Comparison of ENCODE assay signal across 10 mouse cellular contexts in genomic region chr7:109129442-109129841, GRCm38 (mm10). TPM values are rescaled to one million over a fixed set of nuclear protein-coding genes. Genes with fewer than 3 reads are reported as not detected.
DNase-seq lines count a peak whose midpoint lies in the region; ATAC-seq and TF ChIP-seq lines count a peak whose summit lies in the region.
"Had no signal": no experiment of that assay in that cellular context is flagged by ENCODE, and none has a peak within 500 bp of the region (broad histone marks: within the 10 kb centered on the region; RNA-seq: fewer than 3 reads in every experiment).

No protein-coding gene starts in this region.

- no peak overlapping the region for H3K4me2 ChIP-seq in midbrain, embryonic 11.5 days
- no peak overlapping the region for H3K4me2 ChIP-seq in midbrain, postnatal 0 days (ENCODE audit: low read depth, low read length, poor library complexity, severe bottlenecking)
- H3K4me2 ChIP-seq in myocyte (ENCODE audit: low read depth), result no peak overlapping the region
- H3K4me2 ChIP-seq in midbrain, embryonic 16.5 days (ENCODE audit: low read length), result no peak overlapping the region

- intact Hi-C loops in heart, postnatal 25 days (cut with DNase I), result no loop called here
- intact Hi-C loops in gastrocnemius, postnatal 36 days (cut with DNase I), result no loop called here

- TF ChIP-seq POLR2A in myocyte (IDR thresholded peaks at IDR 0.05; ENCODE audit: insufficient read length, low read depth), result no peak

- H3K79me2 ChIP-seq in myocyte (ENCODE audit: control insufficient read depth, insufficient read depth), result no peaks in the 10 kb centered on the region

- H3K36me3 ChIP-seq in midbrain, embryonic 11.5 days (ENCODE audit: control insufficient read depth, insufficient read depth, low read length), result no peaks in the 10 kb centered on the region
- H3K36me3 ChIP-seq in midbrain, postnatal 0 days (ENCODE audit: insufficient read depth, low read length), result no peaks in the 10 kb centered on the region
- no peaks in the 10 kb centered on the region for H3K36me3 ChIP-seq in myocyte (ENCODE audit: control insufficient read depth, insufficient read depth)
- H3K36me3 ChIP-seq in midbrain, embryonic 16.5 days (ENCODE audit: control insufficient read depth, insufficient read depth, low read length), result no peaks in the 10 kb centered on the region

- H3K9me3 ChIP-seq in midbrain, embryonic 11.5 days (ENCODE audit: control insufficient read depth, low read length), result no peaks in the 10 kb centered on the region
- H3K9me3 ChIP-seq in midbrain, postnatal 0 days (ENCODE audit: low read length), result no peaks in the 10 kb centered on the region
- no peaks in the 10 kb centered on the region for H3K9me3 ChIP-seq in midbrain, embryonic 16.5 days (replicated peaks; ENCODE audit: control insufficient read depth, low read length, poor library complexity, severe bottlenecking)

- H3K27ac ChIP-seq in midbrain, embryonic 11.5 days (ENCODE audit: low read depth, low read length), result no peak overlapping the region
- no peak overlapping the region for H3K27ac ChIP-seq in midbrain, postnatal 0 days (ENCODE audit: low read depth, low read length)
- H3K27ac ChIP-seq in midbrain, embryonic 16.5 days (ENCODE audit: low read length), result no peak overlapping the region
- H3K27ac ChIP-seq: liver, embryonic 14.5 days had no signal

- no peak overlapping the region for H3K4me3 ChIP-seq in midbrain, embryonic 11.5 days (ENCODE audit: low read depth, low read length)
- no peak overlapping the region for H3K4me3 ChIP-seq in midbrain, postnatal 0 days (ENCODE audit: low read depth, low read length)
- H3K4me3 ChIP-seq in myocyte, result no peak overlapping the region
- H3K4me3 ChIP-seq in midbrain, embryonic 16.5 days (ENCODE audit: low read depth, low read length), result no peak overlapping the region

- ATAC-seq in midbrain, embryonic 11.5 days (ENCODE audit: low FRiP score), result no peak
- no peak for ATAC-seq in midbrain, postnatal 0 days (ENCODE audit: low FRiP score)
- no peak for ATAC-seq in midbrain, embryonic 16.5 days

- no peak overlapping the region for H3ac ChIP-seq in myocyte (ENCODE audit: control insufficient read depth, insufficient read length)

- H3K4me1 ChIP-seq in midbrain, embryonic 11.5 days (ENCODE audit: control insufficient read depth, insufficient read depth, low read length), result no peaks in the 10 kb centered on the region
- H3K4me1 ChIP-seq in midbrain, postnatal 0 days (ENCODE audit: insufficient read depth, low read length), result no peaks in the 10 kb centered on the region
- no peaks in the 10 kb centered on the region for H3K4me1 ChIP-seq in midbrain, embryonic 16.5 days (ENCODE audit: control insufficient read depth, insufficient read depth, low read length)

- DNase-seq in heart, adult 11 months, result peak; percentile 49
- DNase-seq in heart, postnatal 25 days (ENCODE audit: low spot score), result no peak
- peak; percentile 76 for DNase-seq in midbrain, embryonic 11.5 days (ENCODE audit: low spot score, missing footprints)
- no peak for DNase-seq in midbrain, postnatal 0 days (ENCODE audit: low spot score)
- peak; percentile 67 for DNase-seq in embryo, embryonic 10 days (ENCODE audit: low spot score)
- no peak for DNase-seq in gastrocnemius, postnatal 36 days
- DNase-seq: thymus, postnatal 36 days had no signal

- no peak overlapping the region for H3K9ac ChIP-seq in midbrain, embryonic 11.5 days (ENCODE audit: low read length)
- no peak overlapping the region for H3K9ac ChIP-seq in midbrain, postnatal 0 days (replicated peaks; ENCODE audit: low read length, poor library complexity, severe bottlenecking)
- H3K9ac ChIP-seq in midbrain, embryonic 16.5 days (ENCODE audit: low read depth, low read length), result no peak overlapping the region
- H3K9ac ChIP-seq: liver, embryonic 14.5 days had no signal

- no peaks in the 10 kb centered on the region for H3K27me3 ChIP-seq in midbrain, embryonic 11.5 days (ENCODE audit: control insufficient read depth, insufficient read depth, low read length)
- no peaks in the 10 kb centered on the region for H3K27me3 ChIP-seq in midbrain, postnatal 0 days (ENCODE audit: insufficient read depth, low read length)
- H3K27me3 ChIP-seq in myocyte (ENCODE audit: control insufficient read depth, insufficient read depth, insufficient read length), result no peaks in the 10 kb centered on the region
- no peaks in the 10 kb centered on the region for H3K27me3 ChIP-seq in midbrain, embryonic 16.5 days (ENCODE audit: control insufficient read depth, insufficient read depth, low read depth, low read length)

- no peak for TF ChIP-seq CTCF in midbrain, postnatal 0 days (IDR thresholded peaks at IDR 0.05)

TF ChIP-seq in myocyte, 11 proteins besides CTCF, POLR2A, EP300 and RAD21:
- TF ChIP-seq MAX (IDR thresholded peaks at IDR 0.05; ENCODE audit: low read depth) (no peak), REST (IDR thresholded peaks at IDR 0.05; ENCODE audit: insufficient read depth, insufficient read length) (peak; percentile 77)
TF ChIP-seq in myocyte: peak in this region for 1.

RNA-seq across cellular contexts. Expression of gene Lmo1, which starts 45.6 kb away (rescaled TPM):
- total RNA-seq in heart, postnatal 25 days (2021), result 1 to 10 TPM; 2.4 to 2.6 TPM
- 117 and 124 TPM in 2 replicates for polyA plus RNA-seq in midbrain, embryonic 11.5 days (2014; fragmentation: Nextera tagmentation; extraction: Ambion mirVana)
- total RNA-seq in midbrain, postnatal 0 days (2014; rRNA removed), result 109 and 117 TPM in 2 replicates
- polyA plus RNA-seq in midbrain, postnatal 0 days (2015; fragmentation: Nextera tagmentation; extraction: Ambion mirVana), result 109 and 121 TPM in 2 replicates
- 0.26 TPM for polyA plus RNA-seq in myocyte (2012; fragmentation: generic; extraction: Trizol)
- total RNA-seq in gastrocnemius, postnatal 36 days (2021), result 1 to 10 TPM; 2.3 to 2.8 TPM
- 101 and 126 TPM in 2 replicates for polyA plus RNA-seq in midbrain, embryonic 16.5 days (2015; fragmentation: Nextera tagmentation; extraction: Ambion mirVana)

RNA-seq across cellular contexts. Expression of gene Ric3, which starts 46.3 kb away (rescaled TPM):
- total RNA-seq in heart, postnatal 25 days (2021), result under 1 TPM; 0.70 to 0.89 TPM
- polyA plus RNA-seq in midbrain, embryonic 11.5 days (2014; fragmentation: Nextera tagmentation; extraction: Ambion mirVana), result 21.3 and 22.7 TPM in 2 replicates
- total RNA-seq in midbrain, postnatal 0 days (2014; rRNA removed), result 62.8 and 65.0 TPM in 2 replicates
- polyA plus RNA-seq in midbrain, postnatal 0 days (2015; fragmentation: Nextera tagmentation; extraction: Ambion mirVana), result 42.1 and 42.2 TPM in 2 replicates
- polyA plus RNA-seq in myocyte (2012; fragmentation: generic; extraction: Trizol), result not detected
- 1 to 10 TPM; 1.3 to 1.5 TPM for total RNA-seq in gastrocnemius, postnatal 36 days (2021)
- 36.1 and 38.0 TPM in 2 replicates for polyA plus RNA-seq in midbrain, embryonic 16.5 days (2015; fragmentation: Nextera tagmentation; extraction: Ambion mirVana)

Comparison
In these comparisons a context has a peak if more than half of its experiments do, and no peak if none do; other contexts are left out.
1. DNase-seq: peak in heart, adult 11 months (single experiment), midbrain, embryonic 11.5 days (single experiment) and embryo, embryonic 10 days (single experiment); none in heart, postnatal 25 days (single experiment), midbrain, postnatal 0 days (single experiment) and gastrocnemius, postnatal 36 days (0 of 2).
2. RNA of gene Lmo1, which starts 45.6 kb away (polyA plus RNA-seq): 101 to 126 TPM in midbrain, embryonic 16.5 days, 117 to 124 TPM in midbrain, embryonic 11.5 days and 109 to 121 TPM in midbrain, postnatal 0 days; 0.26 TPM in myocyte (single experiment); every median in the first group is over 10 times any median in the second.
3. RNA of gene Ric3, which starts 46.3 kb away (polyA plus RNA-seq): 42.1 to 42.2 TPM in midbrain, postnatal 0 days, 36.1 to 38.0 TPM in midbrain, embryonic 16.5 days and 21.3 to 22.7 TPM in midbrain, embryonic 11.5 days; not detected in myocyte (single experiment); every median in the first group is over 10 times any median in the second.